Mouse (Mus musculus) C2C12 (cell line): ENCODE data around the gene Msl2. TPM values are rescaled to one million over a fixed set of nuclear protein-coding genes. Genes with fewer than 3 reads are reported as not detected.

ENCODE experiments used
- H3K27me3 ChIP-seq: one replicate; pipeline ENCODE4 v1.6.1; 2011; ENCODE audit not compliant: control insufficient read depth, insufficient read depth, insufficient read length
- H3K36me3 ChIP-seq: one replicate; pipeline ENCODE4 v1.6.1; 2011; ENCODE audit not compliant: control insufficient read depth, insufficient read depth
- H3K4me3 ChIP-seq: one replicate; pipeline ENCODE4 v1.5.1; 2011; ENCODE audit warnings: mild to moderate bottlenecking, control low read depth; ENCODE audit not compliant: poor library complexity, insufficient read depth, severe bottlenecking
- H3K79me2 ChIP-seq: one replicate; pipeline ENCODE4 v1.6.1; 2011; ENCODE audit not compliant: control insufficient read depth, insufficient read depth
- H3K79me3 ChIP-seq: one replicate; pipeline ENCODE4 v1.6.1; 2011; ENCODE audit warnings: low read depth, control low read depth
- H3ac ChIP-seq: one replicate; pipeline ENCODE3; 2011; ENCODE audit warnings: low read depth; ENCODE audit not compliant: control insufficient read depth, insufficient read length
- CEBPB ChIP-seq: IDR thresholded peaks from one replicate; pipeline ENCODE4 v1.6.1; 2011; ENCODE audit warnings: low read depth, mild to moderate bottlenecking, control low read depth, moderate library complexity
- CTCF ChIP-seq: IDR thresholded peaks from one replicate; pipeline ENCODE4 v1.5.1; 2011; ENCODE audit not compliant: control insufficient read depth, insufficient read depth, insufficient read length
- FOSL1 ChIP-seq: IDR thresholded peaks from one replicate; pipeline ENCODE4 v1.8.0; 2011; ENCODE audit warnings: mild to moderate bottlenecking, low read length; ENCODE audit not compliant: poor library complexity, insufficient read depth, severe bottlenecking
- MAX ChIP-seq: IDR thresholded peaks from one replicate; pipeline ENCODE4 v1.6.1; 2011; ENCODE audit warnings: mild to moderate bottlenecking, control low read depth
- MYOD1 ChIP-seq: IDR thresholded peaks from one replicate; pipeline ENCODE4 v1.6.1; 2011; ENCODE audit warnings: low read depth; ENCODE audit not compliant: control insufficient read depth, insufficient read length
- MYOG ChIP-seq: IDR thresholded peaks from one replicate; pipeline ENCODE4 v1.6.1; 2011; ENCODE audit not compliant: control insufficient read depth, insufficient read length; ENCODE audit errors: extremely low read depth
- USF1 ChIP-seq: IDR thresholded peaks from one replicate; pipeline ENCODE4 v1.6.1; 2011; ENCODE audit warnings: low read depth, mild to moderate bottlenecking, control low read depth, moderate library complexity
- long read RNA-seq, 2 experiments: library from polyadenylated mRNA; unstranded; transcript quantifications; one replicate each; pipeline ENCODE4 v2.0.0; 2019 to 2020
- polyA plus RNA-seq: library from polyadenylated mRNA; unstranded; fragments of >200 nt; fragmentation: generic; extraction: Trizol; gene quantifications from one replicate; pipeline ENCODE4 v1.2.1, GENCODE M21; 2012; ENCODE audit warnings: missing spikeins

The Msl2 gene
- 7.6 TPM for polyA plus RNA-seq
- long read RNA-seq, experiment 1, full-length matches to known transcripts = 1 of 1 reads
- long read RNA-seq, experiment 1, partial matches to known transcripts = 0 of 1 reads
- long read RNA-seq, experiment 1, other reads (novel, unspliced or antisense) = 0 of 1 reads
- long read RNA-seq, experiment 2, full-length matches to known transcripts = 4 of 8 reads
- long read RNA-seq, experiment 2, partial matches to known transcripts = 0 of 8 reads
- long read RNA-seq, experiment 2, other reads (novel, unspliced or antisense) = 4 of 8 reads

GRCm38 (mm10) chr9:101073987-101074331 lies at the start of gene Msl2:
Msl2 (plus strand) TSS chr9:101074101.
- Histone ChIP-seq H3K4me3 (peak within 1 kb of the TSS; percentile 78), H3ac (peak within 1 kb of the TSS; percentile 96), H3K27me3 (no peaks in the 10 kb centered on the region), H3K36me3 (peaks cover 16% of the 10 kb centered on the region), H3K79me2 (peaks cover 46% of the 10 kb centered on the region), H3K79me3 (peaks cover 44% of the 10 kb centered on the region)
- TF ChIP-seq FOSL1 (no peak), CTCF (no peak), CEBPB (no peak)

- no peak for TF ChIP-seq MYOG
- TF ChIP-seq MAX = no peak
- TF ChIP-seq FOSL1 = no peak
- TF ChIP-seq CTCF = no peak
- TF ChIP-seq USF1 = no peak
- no peak for TF ChIP-seq MYOD1
These were observed 40.0 kb upstream of the Msl2 start for GRCm38 (mm10) chr9:101033761-101034447.

GRCm38 (mm10) chr9:101034448-101035098 lies 39.3 kb upstream of the Msl2 start, which contains the start of gene Pccb:
Pccb (minus strand) TSS chr9:101034898.
- peak within 1 kb of the TSS; percentile 76 for H3ac ChIP-seq
- no peaks in the 10 kb centered on the region for H3K36me3 ChIP-seq
- TF ChIP-seq CEBPB (no peak), MAX (peak; percentile 51), FOSL1 (no peak)
- no peaks in the 10 kb centered on the region for H3K79me2 ChIP-seq
- H3K79me3 ChIP-seq = no peaks in the 10 kb centered on the region
- no peaks in the 10 kb centered on the region for H3K27me3 ChIP-seq
- H3K4me3 ChIP-seq = peak within 1 kb of the TSS; percentile 40

More at GRCm38 (mm10) chr9:101033761-101034447, 40.0 kb upstream of the Msl2 start:
- Histone ChIP-seq H3K36me3 (no peaks in the 10 kb centered on the region), H3K79me2 (no peaks in the 10 kb centered on the region), H3ac (peak overlapping the region; percentile 63), H3K79me3 (no peaks in the 10 kb centered on the region), H3K27me3 (no peaks in the 10 kb centered on the region), H3K4me3 (peak overlapping the region; percentile 40)

DNA sequence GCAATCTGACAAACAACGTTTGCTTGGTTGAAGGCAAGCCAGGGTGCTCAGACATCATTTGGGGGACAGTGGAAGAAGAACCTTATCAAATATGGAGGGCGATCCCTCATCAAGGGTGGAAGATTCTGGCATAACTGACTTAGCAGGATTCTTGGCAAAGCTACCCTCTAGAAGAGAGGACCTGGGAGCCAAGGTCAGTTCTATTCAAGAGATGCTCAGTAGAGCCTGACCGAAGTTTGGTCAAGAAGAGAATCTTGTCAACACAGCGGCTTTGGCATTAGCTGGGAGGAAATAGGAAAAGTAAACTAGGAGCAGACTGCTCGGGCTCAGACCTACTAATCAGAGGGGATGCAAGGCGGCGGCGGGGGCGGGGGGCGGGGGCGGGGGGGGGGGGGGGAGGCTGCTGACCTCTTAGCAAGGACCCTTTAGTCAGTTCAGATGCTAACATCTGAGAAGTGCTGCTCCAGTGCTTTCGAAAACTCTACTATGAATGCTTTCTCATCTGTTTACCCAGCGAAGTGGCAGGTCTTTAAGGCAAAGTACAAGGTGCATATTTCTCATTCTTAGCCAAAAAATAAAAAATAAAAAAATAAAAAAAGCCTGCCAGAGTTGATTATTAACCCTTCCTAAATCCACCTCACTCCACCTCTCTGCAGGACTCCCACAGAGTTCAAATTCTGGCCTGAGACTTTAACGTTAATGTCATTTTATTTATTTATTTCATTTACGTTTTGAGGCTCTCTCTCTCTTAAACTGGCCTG lies 37.9 kb upstream of the Msl2 start:
- H3K4me3 ChIP-seq = no peak overlapping the region
- TF ChIP-seq MAX = no peak
- no peak for TF ChIP-seq USF1
- no peak for TF ChIP-seq MYOD1
- TF ChIP-seq CTCF = no peak
- TF ChIP-seq CEBPB = no peak
- no peak for TF ChIP-seq MYOG
- TF ChIP-seq FOSL1 = no peak
- H3K27me3 ChIP-seq = no peaks in the 10 kb centered on the region
- no peaks in the 10 kb centered on the region for H3K36me3 ChIP-seq
- no peaks in the 10 kb centered on the region for H3K79me2 ChIP-seq
- H3ac ChIP-seq = no peak overlapping the region
- H3K79me3 ChIP-seq = no peaks in the 10 kb centered on the region

- Histone ChIP-seq H3K4me3 (no peak overlapping the region), H3K36me3 (no peaks in the 10 kb centered on the region), H3ac (no peak overlapping the region), H3K79me3 (no peaks in the 10 kb centered on the region), H3K79me2 (no peaks in the 10 kb centered on the region), H3K27me3 (no peaks in the 10 kb centered on the region)
- TF ChIP-seq MYOD1 (no peak), FOSL1 (no peak), CEBPB (no peak), MYOG (no peak)
These were observed 37.0 kb upstream of the Msl2 start for GRCm38 (mm10) chr9:101036876-101037275.

- Histone ChIP-seq H3K27me3 (no peaks in the 10 kb centered on the region), H3K79me3 (no peaks in the 10 kb centered on the region), H3K4me3 (no peak overlapping the region), H3K79me2 (no peaks in the 10 kb centered on the region), H3ac (no peak overlapping the region), H3K36me3 (no peaks in the 10 kb centered on the region)
- TF ChIP-seq CTCF (no peak), MAX (no peak), USF1 (no peak), CEBPB (no peak), FOSL1 (no peak), MYOD1 (no peak), MYOG (no peak)
These were observed 36.5 kb upstream of the Msl2 start for GRCm38 (mm10) chr9:101037396-101037795.
